Mouse (Mus musculus): ENCODE results near the gene Nid2. TPM values are rescaled to one million over a fixed set of nuclear protein-coding genes. Genes with fewer than 3 reads are reported as not detected.

The Nid2 gene
- not detected for total RNA-seq (2023)

DNA sequence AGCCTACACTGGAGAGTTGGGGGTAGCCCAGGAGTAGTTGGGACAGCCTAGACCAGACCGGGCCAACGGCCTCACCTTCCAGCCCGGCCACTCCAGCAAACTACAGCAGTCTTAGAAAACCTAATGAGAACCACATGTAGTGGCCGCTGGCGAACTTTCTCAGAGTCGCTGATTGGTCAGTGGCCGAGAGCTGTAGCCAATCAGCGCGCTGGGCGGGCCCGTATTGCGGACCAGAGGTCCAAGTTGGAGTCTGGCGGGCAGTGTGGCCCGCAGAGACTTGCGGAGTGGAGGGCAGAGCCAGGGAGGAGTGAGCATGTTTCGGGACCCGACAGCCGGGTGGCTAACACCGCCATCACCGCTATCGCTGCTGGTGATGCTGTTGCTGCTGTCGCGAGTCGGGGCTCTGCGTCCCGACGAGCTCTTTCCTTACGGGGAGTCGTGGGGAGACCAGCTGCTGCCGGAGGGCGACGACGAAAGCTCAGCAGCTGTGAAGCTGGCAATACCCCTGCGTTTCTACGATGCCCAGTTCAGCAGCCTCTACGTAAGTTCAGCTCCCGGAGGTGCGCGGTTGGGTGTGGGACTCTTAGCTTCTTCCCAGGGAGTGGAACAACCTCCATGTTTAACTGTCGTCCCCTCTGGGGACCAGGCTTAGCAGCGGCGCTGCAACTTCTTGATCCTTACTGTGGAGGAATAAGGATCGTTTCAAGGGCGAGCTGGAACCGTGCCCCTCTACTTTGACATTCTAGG lies at the start of gene Nid2:
Gene Nid2 (plus strand): TSS at position 241 of the 747 bp plus-strand sequence.

DNA sequence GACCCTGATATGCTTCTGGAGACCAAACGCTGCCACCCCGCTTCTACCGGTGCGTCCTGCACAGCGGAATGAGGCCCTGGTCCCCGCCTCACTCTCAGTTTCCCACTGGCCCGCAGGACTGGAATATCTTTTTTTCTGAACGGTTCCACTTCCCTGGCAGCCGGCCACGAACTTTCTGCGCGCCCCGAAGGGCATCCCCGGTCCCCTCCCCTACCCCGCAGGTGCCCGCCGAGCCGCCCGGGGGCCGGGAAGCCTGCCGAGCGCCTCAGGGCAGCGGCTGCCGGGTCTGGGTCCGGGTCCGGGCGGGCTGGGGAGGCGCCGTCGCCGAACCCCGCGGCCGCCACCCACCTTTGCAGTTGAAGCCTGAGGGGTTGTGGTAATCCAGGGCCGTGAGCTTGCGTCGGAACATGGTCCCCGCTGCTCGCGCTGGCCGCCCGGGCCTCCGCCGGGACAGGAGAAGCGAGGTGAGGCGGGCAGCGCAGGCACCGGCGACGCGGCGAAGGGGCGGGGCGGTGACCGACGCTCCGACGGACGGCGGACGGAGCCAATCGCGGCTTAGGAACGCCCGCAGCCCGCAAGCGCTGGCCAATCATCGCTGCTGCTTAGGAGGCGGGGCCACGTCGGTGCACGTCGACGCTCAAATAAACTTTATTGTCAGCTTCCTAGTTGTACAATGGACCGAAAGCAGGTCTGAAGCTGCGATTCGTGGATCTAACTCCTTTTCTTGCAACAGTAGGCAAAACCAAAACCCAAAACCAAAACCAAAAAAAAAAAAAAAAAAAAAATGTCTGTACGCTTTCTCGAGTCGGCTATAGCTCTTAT lies 72.5 kb downstream of the Nid2 start, which contains the start of gene Rtraf:
Gene Rtraf (minus strand): TSS at position 504 of the 822 bp plus-strand sequence.

Other genes starting within 250 kb of the Nid2 start
- gene Gm2244, start 201.3 kb upstream of the Nid2 start, total RNA-seq (2023): not detected
- gene Gm2237, start 166.1 kb upstream of the Nid2 start, total RNA-seq (2023): 1.3 TPM
- not detected for gene Gm5458, start 148.7 kb upstream of the Nid2 start, total RNA-seq (2023)
- gene Rtraf, start 72.6 kb downstream of the Nid2 start, total RNA-seq (2023): 54.3 TPM
- 37.7 TPM for gene Gng2, start 226.4 kb downstream of the Nid2 start, total RNA-seq (2023)